Mouse (Mus musculus) brown adipose tissue, adult 24 weeks (tissue): ENCODE data around the gene Tbcd. TPM values are rescaled to one million over a fixed set of nuclear protein-coding genes. Genes with fewer than 3 reads are reported as not detected.

Source experiments
- H3K27ac ChIP-seq: fragments of 200-500 bp; replicated peaks from 2 replicates; pipeline ENCODE4 v1.5.1; 2012; ENCODE audit warnings: low read depth, mild to moderate bottlenecking, low read length
- H3K4me1 ChIP-seq: fragments of 200-500 bp; 2 replicates; pipeline ENCODE4 v1.6.1; 2012; ENCODE audit warnings: low read length, mixed read lengths; ENCODE audit not compliant: control insufficient read depth, insufficient read depth, insufficient read length
- H3K4me3 ChIP-seq: fragments of 200-500 bp; 2 replicates; pipeline ENCODE4 v1.5.1; 2012; ENCODE audit warnings: low read depth, mild to moderate bottlenecking, low read length, moderate library complexity; ENCODE audit not compliant: insufficient read depth
- polyA plus RNA-seq: library from polyadenylated mRNA; stranded (reverse); fragments of >200 nt; gene quantifications from 2 replicates; pipeline ENCODE4 v1.2.4, GENCODE M21; 2012; ENCODE audit not compliant: missing spikeins, insufficient read depth, insufficient read length

The Tbcd gene
- polyA plus RNA-seq, 1 experiment = 15.3 TPM

GRCm38 (mm10) chr11:121441653-121442052, 10.1 kb upstream of the Tbcd start:
- no peak overlapping the region for H3K4me3 ChIP-seq
- no peak overlapping the region for H3K27ac ChIP-seq
- H3K4me1 ChIP-seq = no peaks in the 10 kb centered on the region

- no peaks in the 10 kb centered on the region for H3K4me1 ChIP-seq
- no peak overlapping the region for H3K4me3 ChIP-seq
- no peak overlapping the region for H3K27ac ChIP-seq
Observed at GRCm38 (mm10) chr11:121442076-121442475, 9.7 kb upstream of the Tbcd start.

- Histone ChIP-seq H3K4me1 (peaks cover 7% of the 10 kb centered on the region), H3K4me3 (peak overlapping the region; percentile 87), H3K27ac (no peak overlapping the region)
Observed at GRCm38 (mm10) chr11:121451216-121451726, 478 bp upstream of the Tbcd start.

- Histone ChIP-seq H3K4me3 (no peak overlapping the region), H3K4me1 (0 out of 2 replicates have a peak, but pooled peaks cover 4% of the 10 kb centered on the region), H3K27ac (no peak overlapping the region)
Observed at GRCm38 (mm10) chr11:121457874-121458273, 6.1 kb downstream of the Tbcd start.

GRCm38 (mm10) chr11:121467408-121467807, 15.7 kb downstream of the Tbcd start:
- no peaks in the 10 kb centered on the region for H3K4me1 ChIP-seq
- H3K4me3 ChIP-seq = no peak overlapping the region
- H3K27ac ChIP-seq = no peak overlapping the region

GRCm38 (mm10) chr11:121474831-121475230, 23.1 kb downstream of the Tbcd start:
- Histone ChIP-seq H3K27ac (no peak overlapping the region), H3K4me3 (no peak overlapping the region), H3K4me1 (no peaks in the 10 kb centered on the region)

- Histone ChIP-seq H3K4me1 (no peaks in the 10 kb centered on the region), H3K4me3 (no peak overlapping the region), H3K27ac (no peak overlapping the region)
Observed at GRCm38 (mm10) chr11:121475699-121476415, 24.1 kb downstream of the Tbcd start.

GRCm38 (mm10) chr11:121479476-121480203, 27.9 kb downstream of the Tbcd start:
- H3K4me1 ChIP-seq = no peaks in the 10 kb centered on the region
- H3K4me3 ChIP-seq = no peak overlapping the region
- no peak overlapping the region for H3K27ac ChIP-seq

- no peak overlapping the region for H3K4me3 ChIP-seq
- no peaks in the 10 kb centered on the region for H3K4me1 ChIP-seq
- no peak overlapping the region for H3K27ac ChIP-seq
Observed at GRCm38 (mm10) chr11:121481129-121481528, 29.4 kb downstream of the Tbcd start.

GRCm38 (mm10) chr11:121485882-121486281, 34.1 kb downstream of the Tbcd start:
- no peak overlapping the region for H3K4me3 ChIP-seq
- H3K27ac ChIP-seq = no peak overlapping the region
- H3K4me1 ChIP-seq = no peaks in the 10 kb centered on the region

- H3K4me3 ChIP-seq = no peak overlapping the region
- H3K27ac ChIP-seq = no peak overlapping the region
- no peaks in the 10 kb centered on the region for H3K4me1 ChIP-seq
Observed at GRCm38 (mm10) chr11:121490651-121491050, 38.9 kb downstream of the Tbcd start.

- H3K4me1 ChIP-seq = no peaks in the 10 kb centered on the region
- H3K27ac ChIP-seq = no peak overlapping the region
- H3K4me3 ChIP-seq = no peak overlapping the region
Observed at GRCm38 (mm10) chr11:121500595-121500994, 48.8 kb downstream of the Tbcd start.

- Histone ChIP-seq H3K4me1 (no peaks in the 10 kb centered on the region), H3K27ac (no peak overlapping the region), H3K4me3 (no peak overlapping the region)
Observed at GRCm38 (mm10) chr11:121501525-121501924, 49.8 kb downstream of the Tbcd start.

- H3K27ac ChIP-seq = no peak overlapping the region
- H3K4me3 ChIP-seq = no peak overlapping the region
- H3K4me1 ChIP-seq = no peaks in the 10 kb centered on the region
Observed at GRCm38 (mm10) chr11:121502000-121502860, 50.5 kb downstream of the Tbcd start.

GRCm38 (mm10) chr11:121508478-121508877, 56.7 kb downstream of the Tbcd start:
- H3K4me1 ChIP-seq = peaks cover 8% of the 10 kb centered on the region; the same call in 1 of the 2 replicates
- H3K4me3 ChIP-seq = no peak overlapping the region
- no peak overlapping the region for H3K27ac ChIP-seq
